Mouse (Mus musculus): ENCODE measurements at regions not wholly inside any gene's neighbourhood (a gene's known extent, or its start where the extent isn't known, plus 50 kb on each side); places are given as distances from the start of the nearest gene placed in this dataset.

GRCm38 (mm10) chr5:126023906-126024305 lies 492.3 kb downstream of the Tmem132b start:
- DNase-seq, result no peak

- no peak for DNase-seq
Measured at GRCm38 (mm10) chr5:126034846-126035245, 503.3 kb downstream of the Tmem132b start.

- DNase-seq, result no peak
Measured at GRCm38 (mm10) chr5:126036686-126037085, 505.1 kb downstream of the Tmem132b start.

- no peak for DNase-seq
Measured at GRCm38 (mm10) chr5:126045761-126046160, 514.2 kb downstream of the Tmem132b start.

- DNase-seq, result no peak
Measured at GRCm38 (mm10) chr5:126063644-126064043, 532.1 kb downstream of the Tmem132b start.

GRCm38 (mm10) chr5:126079281-126079838 lies 547.8 kb downstream of the Tmem132b start:
- no peak for DNase-seq

GRCm38 (mm10) chr5:126088251-126088914 lies 556.8 kb downstream of the Tmem132b start:
- DNase-seq, result no peak

GRCm38 (mm10) chr5:126093196-126093595 lies 561.6 kb downstream of the Tmem132b start:
- no peak for DNase-seq

- no peak for DNase-seq
Measured at GRCm38 (mm10) chr5:126096616-126097261, 565.2 kb downstream of the Tmem132b start.

GRCm38 (mm10) chr5:126097262-126097628 lies 565.7 kb downstream of the Tmem132b start:
- DNase-seq, result no peak

GRCm38 (mm10) chr5:126098433-126098832 lies 566.9 kb downstream of the Tmem132b start:
- no peak for DNase-seq

GRCm38 (mm10) chr5:126099931-126100330 lies 568.4 kb downstream of the Tmem132b start:
- no peak for DNase-seq

- no peak for DNase-seq
Measured at GRCm38 (mm10) chr5:126104464-126104863, 572.9 kb downstream of the Tmem132b start.

GRCm38 (mm10) chr5:126104883-126105282 lies 573.3 kb downstream of the Tmem132b start:
- no peak for DNase-seq

- DNase-seq, result no peak
Measured at GRCm38 (mm10) chr5:126105446-126105845, 573.9 kb downstream of the Tmem132b start.

- no peak for DNase-seq
Measured at GRCm38 (mm10) chr5:126107020-126107419, 575.4 kb downstream of the Tmem132b start.

- no peak for DNase-seq
Measured at GRCm38 (mm10) chr5:126108837-126109236, 577.3 kb downstream of the Tmem132b start.

- no peak for DNase-seq
Measured at GRCm38 (mm10) chr5:126117291-126117690, 585.7 kb downstream of the Tmem132b start.

GRCm38 (mm10) chr5:126117906-126118521 lies 586.4 kb downstream of the Tmem132b start:
- no peak for DNase-seq

- DNase-seq, result no peak
Measured at GRCm38 (mm10) chr5:126118731-126119130, 587.2 kb downstream of the Tmem132b start.

- no peak for DNase-seq
Measured at GRCm38 (mm10) chr5:126123216-126123615, 591.6 kb downstream of the Tmem132b start.

GRCm38 (mm10) chr5:126127486-126127885 lies 595.9 kb downstream of the Tmem132b start:
- no peak for DNase-seq

GRCm38 (mm10) chr5:126148908-126149307 lies 617.3 kb downstream of the Tmem132b start:
- DNase-seq, result no peak

Data from heart, adult 18-20 months (tissue).